Mouse (Mus musculus) cerebellum, postnatal 36 days (tissue): ENCODE results near the gene C1rb.
"Not testable (repeated sequence)": the region's sequence is repeated elsewhere in the genome, so short reads cannot be mapped to it uniquely, and the experiment has no call there.

ENCODE experiments used
- DNase-seq, 2 experiments: peaks; one replicate each; pipeline ENCODE4 v3.0.0; 2021 to 2022; ENCODE audit warnings: mixed read lengths in 2 of 2

C1rb gene

GRCm38 (mm10) chr6:124602031-124602430, 31.9 kb downstream of the C1rb start:
- DNase-seq, result no peak

- DNase-seq, result no peak
Observed at GRCm38 (mm10) chr6:124625612-124626011, 55.5 kb downstream of the C1rb start.

GRCm38 (mm10) chr6:124626184-124626583, 56.1 kb downstream of the C1rb start:
- DNase-seq, result not testable (repeated sequence)

GRCm38 (mm10) chr6:124630763-124631162, 60.7 kb downstream of the C1rb start:
- DNase-seq, result no peak
